Mouse (Mus musculus) kidney, postnatal 25 days (tissue): ENCODE data around the gene Adora2b.
A peak's percentile ranks its signal among the peaks of the same experiment; 100 is the strongest.

Experiments
- DNase-seq, 2 experiments: peaks; one replicate each; pipeline ENCODE4 v3.0.0; 2021; ENCODE audit warnings: mixed read lengths in 2 of 2

The Adora2b gene

GRCm38 (mm10) chr11:62248401-62249244, at the start of gene Adora2b:
Gene Adora2b (plus strand): TSS chr11:62248984.
- DNase-seq: peak; percentile 83 to 89

- DNase-seq: no peak
Observed at GRCm38 (mm10) chr11:62200901-62201512, 47.8 kb upstream of the Adora2b start.

GRCm38 (mm10) chr11:62202645-62203044, 46.1 kb upstream of the Adora2b start:
- DNase-seq: no peak

- DNase-seq: no peak
Observed at GRCm38 (mm10) chr11:62209111-62209510, 39.7 kb upstream of the Adora2b start.

- peak; percentile 24 to 66 for DNase-seq
Observed at GRCm38 (mm10) chr11:62209891-62210290, 38.9 kb upstream of the Adora2b start.

- DNase-seq: no peak
Observed at GRCm38 (mm10) chr11:62213384-62213989, 35.3 kb upstream of the Adora2b start.

- no peak for DNase-seq
Observed at GRCm38 (mm10) chr11:62215107-62215506, 33.7 kb upstream of the Adora2b start.

- DNase-seq: peak in 1 of 2 experiments; percentile 24
Observed at GRCm38 (mm10) chr11:62217751-62218150, 31.0 kb upstream of the Adora2b start.

- DNase-seq: peak; percentile 61 to 81
Observed at GRCm38 (mm10) chr11:62220756-62221510, 27.9 kb upstream of the Adora2b start.

- DNase-seq: no peak
Observed at GRCm38 (mm10) chr11:62223416-62223815, 25.4 kb upstream of the Adora2b start.

GRCm38 (mm10) chr11:62223962-62224361, 24.8 kb upstream of the Adora2b start:
- DNase-seq: no peak

GRCm38 (mm10) chr11:62224797-62225196, 24.0 kb upstream of the Adora2b start:
- peak in 1 of 2 experiments; percentile 24 for DNase-seq

GRCm38 (mm10) chr11:62240631-62241261, 8.0 kb upstream of the Adora2b start:
- DNase-seq: peak; percentile 55 to 69

- no peak for DNase-seq
Observed at GRCm38 (mm10) chr11:62243871-62244270, 4.9 kb upstream of the Adora2b start.

GRCm38 (mm10) chr11:62244471-62244870, 4.3 kb upstream of the Adora2b start:
- DNase-seq: no peak

- no peak for DNase-seq
Observed at GRCm38 (mm10) chr11:62247759-62248400, 904 bp upstream of the Adora2b start.

GRCm38 (mm10) chr11:62249266-62250037, 668 bp downstream of the Adora2b start:
- DNase-seq: peak; percentile 75 to 77

- peak in 1 of 2 experiments; percentile 50 for DNase-seq
Observed at GRCm38 (mm10) chr11:62251047-62251446, 2.3 kb downstream of the Adora2b start.

- no peak for DNase-seq
Observed at GRCm38 (mm10) chr11:62253380-62253779, 4.6 kb downstream of the Adora2b start.

- DNase-seq: no peak
Observed at GRCm38 (mm10) chr11:62259214-62259613, 10.4 kb downstream of the Adora2b start.

- DNase-seq: peak in 1 of 2 experiments; percentile 18
Observed at GRCm38 (mm10) chr11:62263599-62263998, 14.8 kb downstream of the Adora2b start.
